Mouse (Mus musculus) intestine, embryonic 14.5 days (tissue): ENCODE results near the gene Cd24a. TPM values are rescaled to one million over a fixed set of nuclear protein-coding genes. Genes with fewer than 3 reads are reported as not detected.
A peak's percentile ranks its signal among the peaks of the same experiment; 100 is the strongest.

Experiments
- ATAC-seq: fragments of 200-750 bp; cut with Nextera tagmentation; replicated peaks from 2 replicates; pipeline ENCODE4 v1.8.0; 2017; ENCODE audit warnings: low read depth, moderate number of reproducible peaks, moderate TSS enrichment, moderate library complexity; ENCODE audit not compliant: low FRiP score, low TSS enrichment
- DNase-seq: peaks from one replicate; pipeline ENCODE4 v3.0.0-alpha.2; 2018; ENCODE audit warnings: low spot score
- H3K27ac ChIP-seq: fragments of 300-500 bp; sonication (generic); 2 replicates; pipeline ENCODE4 v1.5.1; 2014; ENCODE audit warnings: low read depth, mild to moderate bottlenecking, control low read depth
- H3K27me3 ChIP-seq: fragments of 300-500 bp; sonication (generic); replicated peaks from 2 replicates; pipeline ENCODE4 v1.6.1; 2014; ENCODE audit warnings: low read length, control low read depth; ENCODE audit not compliant: control insufficient read depth, insufficient read depth
- H3K36me3 ChIP-seq: fragments of 300-500 bp; sonication (generic); 2 replicates; pipeline ENCODE4 v1.6.1; 2014; ENCODE audit warnings: low read length, control low read depth; ENCODE audit not compliant: control insufficient read depth, insufficient read depth
- H3K4me1 ChIP-seq: fragments of 300-500 bp; sonication (generic); replicated peaks from 2 replicates; pipeline ENCODE4 v1.6.1; 2014; ENCODE audit warnings: low read length, control low read depth, mixed read lengths; ENCODE audit not compliant: control insufficient read depth, insufficient read depth
- H3K4me2 ChIP-seq: fragments of 300-500 bp; sonication (generic); 2 replicates; pipeline ENCODE4 v1.6.1; 2014; ENCODE audit warnings: low read length
- H3K4me3 ChIP-seq: fragments of 300-500 bp; sonication (generic); 2 replicates; pipeline ENCODE4 v1.5.1; 2014; ENCODE audit warnings: low read depth, low read length, control low read depth, mixed read lengths
- H3K9ac ChIP-seq: fragments of 300-500 bp; sonication (generic); 2 replicates; pipeline ENCODE4 v1.6.1; 2014; ENCODE audit warnings: mild to moderate bottlenecking, low read length
- H3K9me3 ChIP-seq: fragments of 300-500 bp; sonication (generic); 2 replicates; pipeline ENCODE4 v1.6.1; 2016; ENCODE audit warnings: low read length, control low read depth; ENCODE audit not compliant: control insufficient read depth
- WGBS: fragments of 180-500 bp; shearing (Covaris S2); extraction: QIAGEN DNeasy Blood & Tissue Kit; methylation state at CpG from one replicate; pipeline ENCODE4 v1.1.7; 2014; 5-methylcytosine and 5-hydroxymethylcytosine counted together
- polyA plus RNA-seq: library from polyadenylated mRNA; unstranded; fragments of >200 nt; fragmentation: Nextera tagmentation; extraction: Ambion mirVana; gene quantifications from 2 replicates; pipeline ENCODE4 v1.2.1, GENCODE M21; 2014

Gene Cd24a
- polyA plus RNA-seq, 1 experiment from 2014 or later, result 254 TPM

DNA sequence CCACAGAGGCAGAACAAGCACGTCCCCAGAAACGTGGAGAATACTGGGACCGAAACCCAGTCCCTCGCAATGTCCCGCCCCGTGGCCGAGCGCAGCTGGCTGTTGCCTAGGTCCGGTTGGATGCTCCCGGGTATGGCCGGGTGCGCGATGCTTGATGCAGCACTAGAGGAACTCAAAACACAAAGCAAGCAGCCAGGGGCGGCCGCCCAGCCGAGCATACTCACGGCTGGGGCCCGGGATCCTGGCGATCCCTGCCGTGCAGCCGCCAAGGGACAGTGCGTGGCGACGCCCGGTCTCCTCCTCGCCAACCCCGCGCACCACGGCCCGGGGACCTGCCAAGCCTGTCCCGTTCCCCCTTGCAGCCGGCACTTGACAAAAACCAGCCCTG, 276 bp downstream of the Cd24a start:
- Histone ChIP-seq H3K9me3 (no peaks in the 10 kb centered on the region), H3K27me3 (no peaks in the 10 kb centered on the region), H3K4me1 (0 out of 2 replicates have a peak, but pooled peaks cover 6% of the 10 kb centered on the region), H3K4me2 (peak overlapping the region; percentile 75), H3K27ac (peak overlapping the region; percentile 95), H3K4me3 (peak overlapping the region; percentile 57), H3K9ac (peak overlapping the region; percentile 87), H3K36me3 (peaks cover 12% of the 10 kb centered on the region)
- DNase-seq (peak; percentile 90), ATAC-seq (peak; percentile 62)
- under 1% methylated on average over 32 of the region's 32 CpGs for WGBS

DNA sequence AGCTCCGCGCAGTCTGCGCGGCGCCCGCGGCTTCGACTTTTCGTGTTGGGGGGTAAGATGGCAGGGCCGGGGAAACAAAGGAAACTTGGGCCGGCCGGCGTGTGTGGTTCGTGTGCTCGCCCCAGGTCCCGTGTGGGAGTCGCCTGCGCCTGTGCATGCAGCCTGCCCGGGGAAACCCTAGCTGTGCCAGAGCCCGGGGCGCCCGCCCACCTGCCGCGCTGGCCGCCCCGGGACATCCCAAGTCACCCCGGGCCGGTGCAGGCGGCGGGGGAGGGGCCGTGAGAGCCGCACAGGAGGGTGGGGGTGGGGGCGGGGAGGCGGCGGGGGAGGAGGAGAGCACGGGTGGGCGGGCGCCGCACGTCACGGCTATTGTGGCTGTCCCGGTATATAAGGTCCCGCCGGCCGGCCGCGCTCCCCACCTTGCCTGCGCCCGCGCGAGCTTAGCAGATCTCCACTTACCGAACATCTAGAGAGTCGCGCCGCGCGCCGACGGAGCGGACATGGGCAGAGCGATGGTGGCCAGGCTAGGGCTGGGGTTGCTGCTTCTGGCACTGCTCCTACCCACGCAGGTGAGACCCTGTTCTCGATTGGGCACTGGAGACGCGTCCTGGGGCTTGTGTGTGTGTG, 783 bp downstream of the Cd24a start:
- DNase-seq, result peak; percentile 97
- peak; percentile 88 for ATAC-seq
- peak overlapping the region; percentile 75 for H3K4me2 ChIP-seq
- H3K9ac ChIP-seq, result peak overlapping the region; percentile 87
- WGBS, result 2% methylated on average over 57 of the region's 65 CpGs
- H3K9me3 ChIP-seq, result no peaks in the 10 kb centered on the region
- H3K27me3 ChIP-seq, result no peaks in the 10 kb centered on the region
- H3K27ac ChIP-seq, result peak overlapping the region; percentile 95
- peaks cover 17% of the 10 kb centered on the region for H3K36me3 ChIP-seq
- H3K4me3 ChIP-seq, result peak overlapping the region; percentile 57
- 0 out of 2 replicates have a peak, but pooled peaks cover 6% of the 10 kb centered on the region for H3K4me1 ChIP-seq

DNA sequence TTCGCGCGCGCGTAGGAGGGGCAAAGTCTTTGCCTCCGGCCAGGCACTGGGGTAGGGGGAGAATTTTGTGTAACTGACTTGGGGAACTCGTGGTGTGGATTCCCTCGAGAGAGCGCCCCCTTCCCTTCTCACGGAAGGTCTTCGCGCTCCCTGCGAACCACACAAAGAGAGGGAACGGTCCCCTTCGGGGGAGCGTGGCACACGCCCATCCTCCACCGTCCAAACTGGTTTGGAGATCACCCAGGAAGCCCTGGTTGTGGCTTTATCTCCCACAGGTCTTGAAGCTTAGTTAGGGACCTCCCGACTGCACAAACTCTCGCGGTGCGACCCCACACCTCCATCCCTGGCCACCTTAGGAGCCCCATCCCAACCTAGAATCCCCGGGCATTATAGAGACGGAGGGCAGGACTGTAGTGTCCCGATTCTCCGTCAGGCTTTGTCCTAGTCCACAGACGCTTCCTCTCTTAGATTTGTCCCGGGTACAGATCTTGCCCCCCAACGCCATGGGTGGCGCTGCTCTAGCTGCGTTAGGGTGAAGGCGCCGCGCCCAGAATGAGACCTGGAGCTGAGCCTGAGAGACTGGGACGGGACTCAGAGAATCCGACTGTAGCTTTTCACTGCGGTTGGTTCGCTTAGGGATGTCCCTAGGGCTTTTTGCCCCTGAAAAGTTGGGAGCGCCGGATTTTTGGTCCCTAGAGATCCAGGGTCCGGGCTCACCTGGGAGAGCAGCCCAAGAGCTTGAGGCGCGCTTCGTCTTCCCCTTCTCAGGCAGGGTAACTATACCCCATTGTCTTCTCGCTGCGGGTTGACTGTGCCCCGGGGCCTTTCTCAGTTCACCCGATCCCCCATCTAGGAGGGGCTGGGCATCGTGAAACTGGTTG, 1.5 kb downstream of the Cd24a start:
- under 1% methylated on average over 48 of the region's 49 CpGs for WGBS
- H3K4me1 ChIP-seq, result 0 out of 2 replicates have a peak, but pooled peaks cover 6% of the 10 kb centered on the region
- peak overlapping the region; percentile 87 for H3K9ac ChIP-seq
- peak overlapping the region; percentile 95 for H3K27ac ChIP-seq
- DNase-seq, result peak; percentile 86
- no peaks in the 10 kb centered on the region for H3K27me3 ChIP-seq
- H3K4me2 ChIP-seq, result peak overlapping the region; percentile 75
- peaks cover 24% of the 10 kb centered on the region for H3K36me3 ChIP-seq
- peak; percentile 25 for ATAC-seq
- peak overlapping the region; percentile 57 for H3K4me3 ChIP-seq
- H3K9me3 ChIP-seq, result no peaks in the 10 kb centered on the region

DNA sequence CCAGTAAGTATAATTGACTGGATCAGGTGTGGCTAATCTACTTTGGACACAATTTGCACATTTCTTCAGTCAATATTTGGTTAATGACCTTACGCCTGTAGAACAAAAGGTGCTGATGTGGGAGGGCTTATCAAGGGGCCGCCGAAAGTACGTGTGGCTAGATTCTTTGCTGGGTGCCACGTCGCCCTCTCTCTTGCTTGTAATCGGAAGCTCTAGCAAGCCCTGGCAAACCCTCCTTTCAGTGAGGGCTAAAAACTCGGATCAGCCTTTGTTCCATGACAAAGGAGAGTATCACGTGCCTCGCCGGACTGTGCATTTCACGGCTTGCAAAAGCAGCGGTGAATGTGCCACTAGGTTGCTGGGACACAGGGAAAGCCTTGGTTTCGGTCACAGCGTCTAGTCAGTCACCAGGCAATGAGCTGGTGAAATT, 2.6 kb downstream of the Cd24a start:
- H3K27ac ChIP-seq, result peak overlapping the region; percentile 95
- no peak for ATAC-seq
- WGBS, result under 1% methylated on average over 15 of the region's 15 CpGs

GRCm38 (mm10) chr10:43581260-43581659, 3.2 kb downstream of the Cd24a start:
- Histone ChIP-seq H3K27me3 (no peaks in the 10 kb centered on the region), H3K9me3 (no peaks in the 10 kb centered on the region), H3K27ac (peak overlapping the region; percentile 95), H3K36me3 (peaks cover 24% of the 10 kb centered on the region), H3K4me2 (peak overlapping the region; percentile 75), H3K9ac (peak overlapping the region; percentile 87), H3K4me1 (0 out of 2 replicates have a peak, but pooled peaks cover 6% of the 10 kb centered on the region), H3K4me3 (peak overlapping the region; percentile 57)
- no peak for ATAC-seq
- DNase-seq, result no peak
- 55% methylated on average over 3 of the region's 3 CpGs for WGBS

More for the DNA sequence above, 2.6 kb downstream of the Cd24a start:
- no peaks in the 10 kb centered on the region for H3K9me3 ChIP-seq
- peak overlapping the region; percentile 75 for H3K4me2 ChIP-seq
- peaks cover 24% of the 10 kb centered on the region for H3K36me3 ChIP-seq
- H3K4me3 ChIP-seq, result peak overlapping the region; percentile 57
- DNase-seq, result peak; percentile 84
- peak overlapping the region; percentile 87 for H3K9ac ChIP-seq
- no peaks in the 10 kb centered on the region for H3K27me3 ChIP-seq
- 0 out of 2 replicates have a peak, but pooled peaks cover 6% of the 10 kb centered on the region for H3K4me1 ChIP-seq

DNA sequence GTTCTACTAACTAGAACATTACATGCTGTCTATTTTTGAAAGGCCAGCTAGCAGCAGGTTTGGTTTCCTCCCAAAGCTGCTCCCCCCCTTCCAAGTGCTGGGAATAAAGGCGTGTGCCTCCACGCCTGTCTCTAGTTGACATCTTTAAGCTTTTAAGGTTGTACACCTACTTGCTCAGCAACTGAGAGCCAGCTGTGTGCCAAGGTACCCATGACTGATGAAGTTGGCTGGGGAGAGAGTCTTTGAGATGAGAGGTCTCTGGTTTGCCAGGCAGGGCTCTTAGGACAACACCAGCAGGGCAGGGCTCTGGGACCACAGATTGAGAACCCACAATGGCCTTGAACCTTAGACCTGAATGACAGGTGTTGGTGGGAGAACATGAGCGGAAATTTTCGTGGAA, 6.5 kb downstream of the Cd24a start:
- Histone ChIP-seq H3K4me3 (no peak overlapping the region), H3K27me3 (no peaks in the 10 kb centered on the region), H3K9me3 (no peaks in the 10 kb centered on the region), H3K4me2 (no peak overlapping the region), H3K36me3 (peaks cover 24% of the 10 kb centered on the region), H3K4me1 (0 out of 2 replicates have a peak, but pooled peaks cover 6% of the 10 kb centered on the region), H3K9ac (no peak overlapping the region), H3K27ac (no peak overlapping the region)
- ATAC-seq (no peak), DNase-seq (no peak)
- WGBS, result 87% methylated on average over 4 of the region's 4 CpGs

DNA sequence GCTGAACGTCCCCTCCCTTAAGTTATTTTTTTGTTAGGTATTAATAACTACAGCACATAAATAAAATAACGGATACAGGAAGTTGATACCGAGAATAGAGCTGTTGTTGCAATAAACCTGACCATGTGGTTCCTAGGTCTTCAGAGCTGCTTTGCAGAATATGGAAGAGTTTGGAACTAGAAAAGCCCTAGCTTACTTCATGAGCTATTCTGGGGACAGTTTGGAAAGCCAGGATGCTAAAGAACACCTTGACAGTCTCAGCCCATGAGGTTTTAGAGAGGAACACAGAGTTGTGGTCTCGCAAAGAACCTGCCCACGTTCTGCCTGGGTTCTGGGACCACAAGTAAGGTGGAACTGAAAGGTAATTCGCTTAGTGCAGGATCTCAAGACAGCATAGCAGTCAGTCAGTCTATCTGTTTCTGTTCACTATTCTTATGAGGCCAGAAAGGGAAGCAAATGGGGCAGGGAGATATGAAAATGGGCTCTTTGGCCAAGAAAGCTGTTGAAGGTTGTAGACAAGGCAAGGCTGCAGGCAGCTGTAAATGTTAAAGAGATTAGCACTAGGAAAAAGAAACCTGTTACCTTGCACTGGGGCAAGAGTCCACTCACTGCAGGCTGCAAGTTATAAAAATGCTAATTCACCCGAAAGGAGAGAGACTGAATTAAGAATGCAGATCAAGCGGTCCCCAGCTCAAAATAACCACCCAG, 10.5 kb downstream of the Cd24a start:
- Histone ChIP-seq H3K27me3 (no peaks in the 10 kb centered on the region), H3K4me3 (no peak overlapping the region), H3K9me3 (no peaks in the 10 kb centered on the region), H3K27ac (no peak overlapping the region), H3K4me2 (no peak overlapping the region), H3K9ac (no peak overlapping the region), H3K4me1 (0 out of 2 replicates have a peak, but pooled peaks cover 3% of the 10 kb centered on the region), H3K36me3 (peaks cover 10% of the 10 kb centered on the region)
- 61% methylated on average over 8 of the region's 8 CpGs for WGBS
- ATAC-seq (no peak), DNase-seq (no peak)

- ATAC-seq (no peak), DNase-seq (no peak)
- Histone ChIP-seq H3K4me2 (no peak overlapping the region), H3K4me1 (0 out of 2 replicates have a peak, but pooled peaks cover 3% of the 10 kb centered on the region), H3K27ac (no peak overlapping the region), H3K9ac (no peak overlapping the region), H3K4me3 (no peak overlapping the region), H3K36me3 (no peaks in the 10 kb centered on the region), H3K27me3 (no peaks in the 10 kb centered on the region), H3K9me3 (no peaks in the 10 kb centered on the region)
- 78% methylated on average over 10 of the region's 10 CpGs for WGBS
These were observed 13.4 kb downstream of the Cd24a start for GRCm38 (mm10) chr10:43591477-43591876.
